Mouse (Mus musculus): ENCODE data around the gene Ralgps1. TPM values are rescaled to one million over a fixed set of nuclear protein-coding genes. Genes with fewer than 3 reads are reported as not detected.

The Ralgps1 gene
- polyA plus RNA-seq, 1 experiment from 2014 or later: 5.0 TPM

- peak; percentile 77 for DNase-seq (ENCODE audit: low spot score)
- Histone ChIP-seq H3K27ac (replicated peaks; ENCODE audit: low read depth, low read length) (no peak overlapping the region; the same call in 1 of the 2 replicates), H3K27me3 (ENCODE audit: control insufficient read depth, insufficient read depth, low read length) (no peaks in the 10 kb centered on the region), H3K4me1 (ENCODE audit: control insufficient read depth, insufficient read depth, low read length) (peaks cover 22% of the 10 kb centered on the region), H3K4me3 (ENCODE audit: low read depth, low read length) (no peak overlapping the region), H3K36me3 (ENCODE audit: control insufficient read depth, insufficient read depth, low read length) (0 out of 2 replicates have a peak, but pooled peaks cover 2% of the 10 kb centered on the region), H3K9me3 (ENCODE audit: control insufficient read depth, low read length) (no peaks in the 10 kb centered on the region), H3K9ac (ENCODE audit: low read length) (0 out of 2 replicates have a peak overlapping the region, but pooled peaks have one; percentile 30), H3K4me2 (ENCODE audit: low read depth, severe bottlenecking) (no peak overlapping the region)
- 37% methylated on average over 7 of the region's 7 CpGs for WGBS
- ATAC-seq (ENCODE audit: insufficient number of reproducible peaks, low FRiP score, low TSS enrichment, low read depth): peak; percentile 79
Observed at GRCm38 (mm10) chr2:33316516-33316915, 54.8 kb downstream of the Ralgps1 start.

GRCm38 (mm10) chr2:33316063-33316405, 55.3 kb downstream of the Ralgps1 start:
- no peak for DNase-seq (ENCODE audit: low spot score)
- Histone ChIP-seq H3K4me1 (ENCODE audit: control insufficient read depth, insufficient read depth, low read length) (peaks cover 22% of the 10 kb centered on the region), H3K36me3 (ENCODE audit: control insufficient read depth, insufficient read depth, low read length) (0 out of 2 replicates have a peak, but pooled peaks cover 2% of the 10 kb centered on the region), H3K9me3 (ENCODE audit: control insufficient read depth, low read length) (no peaks in the 10 kb centered on the region), H3K27ac (replicated peaks; ENCODE audit: low read depth, low read length) (no peak overlapping the region; the same call in 1 of the 2 replicates), H3K9ac (ENCODE audit: low read length) (0 out of 2 replicates have a peak overlapping the region, but pooled peaks have one; percentile 30), H3K27me3 (ENCODE audit: control insufficient read depth, insufficient read depth, low read length) (no peaks in the 10 kb centered on the region), H3K4me3 (ENCODE audit: low read depth, low read length) (no peak overlapping the region), H3K4me2 (ENCODE audit: low read depth, severe bottlenecking) (no peak overlapping the region)
- no peak for ATAC-seq (ENCODE audit: insufficient number of reproducible peaks, low FRiP score, low TSS enrichment, low read depth)
- WGBS: 85% methylated on average over 1 of the region's 1 CpGs

DNA sequence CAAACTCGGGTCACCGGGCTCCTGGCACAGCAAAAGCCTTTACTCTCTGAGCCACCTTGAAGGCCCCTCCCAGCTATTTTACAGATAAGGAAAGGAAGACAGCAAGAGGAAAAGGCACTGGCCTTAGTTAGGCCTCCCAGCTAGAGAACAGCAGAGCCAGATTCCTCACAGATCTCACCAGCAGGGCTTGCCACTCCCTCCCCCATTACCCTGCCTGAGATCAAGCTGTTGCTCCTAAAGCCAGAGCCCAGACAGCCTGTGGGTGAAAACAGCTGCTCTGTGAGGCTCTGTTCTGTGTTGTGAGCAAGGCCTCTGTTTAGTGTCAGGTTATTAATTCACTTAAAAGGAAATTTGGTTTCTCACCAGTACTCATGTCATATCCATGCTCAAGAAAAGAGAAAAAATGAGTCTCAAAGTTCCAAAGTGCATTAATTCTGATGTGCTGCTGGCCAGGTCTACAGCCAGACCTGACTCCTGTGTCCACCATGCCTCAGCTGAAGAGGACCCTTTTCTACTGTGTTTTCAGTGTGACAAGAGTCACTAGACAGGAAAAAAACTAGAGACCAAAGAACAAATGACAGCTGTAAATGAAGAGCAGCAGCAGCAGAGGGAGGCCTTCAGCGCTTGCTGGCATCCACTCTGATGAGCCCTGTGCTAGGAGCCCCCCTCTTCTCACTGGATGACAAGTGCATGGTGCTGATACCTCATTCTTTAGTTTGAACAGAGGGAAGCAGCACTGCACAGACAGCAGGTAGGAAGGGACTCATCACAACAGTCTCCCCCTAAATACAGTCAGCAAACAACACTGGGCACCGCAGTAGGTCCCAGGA, 55.8 kb downstream of the Ralgps1 start:
- no peaks in the 10 kb centered on the region for H3K27me3 ChIP-seq (ENCODE audit: control insufficient read depth, insufficient read depth, low read length)
- 0 out of 2 replicates have a peak overlapping the region, but pooled peaks have one; percentile 26 for H3K27ac ChIP-seq (replicated peaks; ENCODE audit: low read depth, low read length)
- no peaks in the 10 kb centered on the region for H3K9me3 ChIP-seq (ENCODE audit: control insufficient read depth, low read length)
- 0 out of 2 replicates have a peak, but pooled peaks cover 2% of the 10 kb centered on the region for H3K36me3 ChIP-seq (ENCODE audit: control insufficient read depth, insufficient read depth, low read length)
- no peak overlapping the region for H3K9ac ChIP-seq (ENCODE audit: low read length)
- H3K4me1 ChIP-seq (ENCODE audit: control insufficient read depth, insufficient read depth, low read length): peaks cover 22% of the 10 kb centered on the region
- no peak overlapping the region for H3K4me3 ChIP-seq (ENCODE audit: low read depth, low read length)
- ATAC-seq (ENCODE audit: insufficient number of reproducible peaks, low FRiP score, low TSS enrichment, low read depth): no peak
- 62% methylated on average over 4 of the region's 4 CpGs for WGBS
- H3K4me2 ChIP-seq (ENCODE audit: low read depth, severe bottlenecking): no peak overlapping the region
- peak; percentile 48 for DNase-seq (ENCODE audit: low spot score)

DNA sequence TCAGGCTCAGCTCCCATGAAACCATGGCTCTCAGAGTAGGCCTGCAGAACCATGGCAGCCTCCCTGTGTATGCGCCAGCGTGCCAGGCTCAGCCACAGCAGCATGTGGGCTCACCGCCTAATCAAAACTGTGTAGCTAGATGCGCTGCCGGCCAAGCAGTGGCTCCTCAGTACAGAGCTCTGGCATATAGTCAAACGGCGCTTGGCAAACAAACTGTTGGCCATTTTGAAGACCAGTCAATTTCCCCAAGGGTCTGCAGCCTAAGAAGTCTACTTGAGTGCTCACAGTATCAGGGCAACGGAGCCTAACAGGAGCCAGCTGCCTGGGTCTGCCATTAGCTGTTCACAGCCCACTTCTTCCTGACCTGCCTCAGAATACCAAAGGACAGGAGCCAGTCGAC, 61.9 kb downstream of the Ralgps1 start:
- no peak for ATAC-seq (ENCODE audit: insufficient number of reproducible peaks, low FRiP score, low TSS enrichment, low read depth)
- WGBS: 86% methylated on average over 9 of the region's 9 CpGs
- no peak overlapping the region for H3K9ac ChIP-seq (ENCODE audit: low read length)
- peaks cover 10% of the 10 kb centered on the region for H3K4me1 ChIP-seq (ENCODE audit: control insufficient read depth, insufficient read depth, low read length)
- no peak overlapping the region for H3K27ac ChIP-seq (replicated peaks; ENCODE audit: low read depth, low read length)
- H3K4me3 ChIP-seq (ENCODE audit: low read depth, low read length): no peak overlapping the region
- no peaks in the 10 kb centered on the region for H3K9me3 ChIP-seq (ENCODE audit: control insufficient read depth, low read length)
- no peaks in the 10 kb centered on the region for H3K27me3 ChIP-seq (ENCODE audit: control insufficient read depth, insufficient read depth, low read length)
- no peak for DNase-seq (ENCODE audit: low spot score)
- H3K36me3 ChIP-seq (ENCODE audit: control insufficient read depth, insufficient read depth, low read length): no peaks in the 10 kb centered on the region
- no peak overlapping the region for H3K4me2 ChIP-seq (ENCODE audit: low read depth, severe bottlenecking)

GRCm38 (mm10) chr2:33306565-33306964, 64.7 kb downstream of the Ralgps1 start:
- DNase-seq (ENCODE audit: low spot score) (no peak), ATAC-seq (ENCODE audit: insufficient number of reproducible peaks, low FRiP score, low TSS enrichment, low read depth) (no peak)
- Histone ChIP-seq H3K9me3 (ENCODE audit: control insufficient read depth, low read length) (no peaks in the 10 kb centered on the region), H3K27ac (replicated peaks; ENCODE audit: low read depth, low read length) (no peak overlapping the region), H3K36me3 (ENCODE audit: control insufficient read depth, insufficient read depth, low read length) (no peaks in the 10 kb centered on the region), H3K9ac (ENCODE audit: low read length) (no peak overlapping the region), H3K4me2 (ENCODE audit: low read depth, severe bottlenecking) (no peak overlapping the region), H3K27me3 (ENCODE audit: control insufficient read depth, insufficient read depth, low read length) (no peaks in the 10 kb centered on the region), H3K4me3 (ENCODE audit: low read depth, low read length) (no peak overlapping the region), H3K4me1 (ENCODE audit: control insufficient read depth, insufficient read depth, low read length) (peaks cover 36% of the 10 kb centered on the region)
- 82% methylated on average over 3 of the region's 3 CpGs for WGBS

GRCm38 (mm10) chr2:33303416-33303947, 67.8 kb downstream of the Ralgps1 start:
- H3K9ac ChIP-seq (ENCODE audit: low read length): 0 out of 2 replicates have a peak overlapping the region, but pooled peaks have one; percentile 5
- no peaks in the 10 kb centered on the region for H3K27me3 ChIP-seq (ENCODE audit: control insufficient read depth, insufficient read depth, low read length)
- H3K27ac ChIP-seq (replicated peaks; ENCODE audit: low read depth, low read length): no peak overlapping the region
- peaks cover 51% of the 10 kb centered on the region for H3K4me1 ChIP-seq (ENCODE audit: control insufficient read depth, insufficient read depth, low read length)
- 59% methylated on average over 11 of the region's 11 CpGs for WGBS
- H3K36me3 ChIP-seq (ENCODE audit: control insufficient read depth, insufficient read depth, low read length): no peaks in the 10 kb centered on the region
- H3K4me3 ChIP-seq (ENCODE audit: low read depth, low read length): no peak overlapping the region
- no peaks in the 10 kb centered on the region for H3K9me3 ChIP-seq (ENCODE audit: control insufficient read depth, low read length)
- DNase-seq (ENCODE audit: low spot score) (no peak), ATAC-seq (ENCODE audit: insufficient number of reproducible peaks, low FRiP score, low TSS enrichment, low read depth) (no peak)
- H3K4me2 ChIP-seq (ENCODE audit: low read depth, severe bottlenecking): no peak overlapping the region

GRCm38 (mm10) chr2:33302828-33303227, 68.5 kb downstream of the Ralgps1 start:
- DNase-seq (ENCODE audit: low spot score) (peak; percentile 38), ATAC-seq (ENCODE audit: insufficient number of reproducible peaks, low FRiP score, low TSS enrichment, low read depth) (no peak)
- H3K4me1 ChIP-seq (ENCODE audit: control insufficient read depth, insufficient read depth, low read length): peaks cover 51% of the 10 kb centered on the region
- no peaks in the 10 kb centered on the region for H3K27me3 ChIP-seq (ENCODE audit: control insufficient read depth, insufficient read depth, low read length)
- no peak overlapping the region for H3K4me2 ChIP-seq (ENCODE audit: low read depth, severe bottlenecking)
- no peak overlapping the region for H3K9ac ChIP-seq (ENCODE audit: low read length)
- H3K4me3 ChIP-seq (ENCODE audit: low read depth, low read length): no peak overlapping the region
- no peak overlapping the region; the same call in none of the 2 replicates for H3K27ac ChIP-seq (replicated peaks; ENCODE audit: low read depth, low read length)
- 52% methylated on average over 4 of the region's 4 CpGs for WGBS
- no peaks in the 10 kb centered on the region for H3K36me3 ChIP-seq (ENCODE audit: control insufficient read depth, insufficient read depth, low read length)
- H3K9me3 ChIP-seq (ENCODE audit: control insufficient read depth, low read length): no peaks in the 10 kb centered on the region

GRCm38 (mm10) chr2:33302405-33302804, 68.9 kb downstream of the Ralgps1 start:
- Histone ChIP-seq H3K4me3 (ENCODE audit: low read depth, low read length) (no peak overlapping the region), H3K4me1 (ENCODE audit: control insufficient read depth, insufficient read depth, low read length) (peaks cover 51% of the 10 kb centered on the region), H3K27ac (replicated peaks; ENCODE audit: low read depth, low read length) (no peak overlapping the region; the same call in none of the 2 replicates), H3K9me3 (ENCODE audit: control insufficient read depth, low read length) (no peaks in the 10 kb centered on the region), H3K36me3 (ENCODE audit: control insufficient read depth, insufficient read depth, low read length) (no peaks in the 10 kb centered on the region), H3K9ac (ENCODE audit: low read length) (no peak overlapping the region), H3K4me2 (ENCODE audit: low read depth, severe bottlenecking) (no peak overlapping the region), H3K27me3 (ENCODE audit: control insufficient read depth, insufficient read depth, low read length) (no peaks in the 10 kb centered on the region)
- DNase-seq (ENCODE audit: low spot score): no peak
- no peak for ATAC-seq (ENCODE audit: insufficient number of reproducible peaks, low FRiP score, low TSS enrichment, low read depth)
- 61% methylated on average over 3 of the region's 3 CpGs for WGBS
